Mouse (Mus musculus) stomach, embryonic 16.5 days (tissue): ENCODE measurements around the gene Pkd2. TPM values are rescaled to one million over a fixed set of nuclear protein-coding genes. Genes with fewer than 3 reads are reported as not detected.

ENCODE experiments used
- ATAC-seq: fragments of 200-750 bp; cut with Nextera tagmentation; 2 replicates; pipeline ENCODE4 v1.8.0; 2017; ENCODE audit warnings: moderate number of reproducible peaks, moderate TSS enrichment; ENCODE audit not compliant: insufficient read depth, low FRiP score
- H3K27ac ChIP-seq: fragments of 300-500 bp; sonication (generic); 2 replicates; pipeline ENCODE4 v1.5.1; 2014; ENCODE audit warnings: low read length
- H3K27me3 ChIP-seq: fragments of 300-500 bp; sonication (generic); 2 replicates; pipeline ENCODE4 v1.6.1; 2014; ENCODE audit warnings: low read length, control low read depth, mixed read lengths; ENCODE audit not compliant: control insufficient read depth, insufficient read depth
- H3K36me3 ChIP-seq: fragments of 300-500 bp; sonication (generic); 2 replicates; pipeline ENCODE4 v1.6.1; 2014; ENCODE audit warnings: low read length; ENCODE audit not compliant: control insufficient read depth, insufficient read depth
- H3K4me1 ChIP-seq: fragments of 300-500 bp; sonication (generic); 2 replicates; pipeline ENCODE4 v1.6.1; 2014; ENCODE audit warnings: low read length, control low read depth, mixed read lengths; ENCODE audit not compliant: control insufficient read depth, insufficient read depth
- H3K4me2 ChIP-seq: fragments of 300-500 bp; sonication (generic); 2 replicates; pipeline ENCODE4 v1.6.1; 2014; ENCODE audit warnings: low read depth, low read length, mixed read lengths
- H3K4me3 ChIP-seq: fragments of 300-500 bp; sonication (generic); replicated peaks from 2 replicates; pipeline ENCODE4 v1.5.1; 2014; ENCODE audit warnings: mild to moderate bottlenecking, low read length
- H3K9ac ChIP-seq: fragments of 300-500 bp; sonication (generic); 2 replicates; pipeline ENCODE4 v1.6.1; 2014; ENCODE audit warnings: low read length
- H3K9me3 ChIP-seq: fragments of 300-500 bp; sonication (generic); replicated peaks from 2 replicates; pipeline ENCODE4 v1.6.1; 2016; ENCODE audit warnings: low read length, control low read depth; ENCODE audit not compliant: control insufficient read depth
- WGBS: fragments of 180-500 bp; shearing (Covaris S2); extraction: QIAGEN DNeasy Blood & Tissue Kit; methylation state at CpG from one replicate; pipeline ENCODE4 v1.1.7; 2014; 5-methylcytosine and 5-hydroxymethylcytosine counted together
- polyA plus RNA-seq: library from polyadenylated mRNA; unstranded; fragments of >200 nt; fragmentation: Nextera tagmentation; extraction: Ambion mirVana; gene quantifications from 2 replicates; pipeline ENCODE4 v1.2.1, GENCODE M21; 2015

Pkd2 gene
- polyA plus RNA-seq, 1 experiment from 2014 or later: 11.6 TPM

GRCm38 (mm10) chr5:104459706-104460455 lies 631 bp downstream of the Pkd2 start:
- H3K27me3 ChIP-seq: no peaks in the 10 kb centered on the region
- peaks cover 9% of the 10 kb centered on the region for H3K4me1 ChIP-seq
- H3K27ac ChIP-seq: peak overlapping the region; percentile 92
- peak; percentile 70 for ATAC-seq
- peak overlapping the region; percentile 83 for H3K4me3 ChIP-seq
- WGBS: under 1% methylated on average over 79 of the region's 82 CpGs
- no peaks in the 10 kb centered on the region; the same call in 1 of the 2 replicates for H3K9me3 ChIP-seq
- H3K9ac ChIP-seq: peak overlapping the region; percentile 98
- H3K4me2 ChIP-seq: peak overlapping the region; percentile 74
- no peaks in the 10 kb centered on the region for H3K36me3 ChIP-seq

DNA sequence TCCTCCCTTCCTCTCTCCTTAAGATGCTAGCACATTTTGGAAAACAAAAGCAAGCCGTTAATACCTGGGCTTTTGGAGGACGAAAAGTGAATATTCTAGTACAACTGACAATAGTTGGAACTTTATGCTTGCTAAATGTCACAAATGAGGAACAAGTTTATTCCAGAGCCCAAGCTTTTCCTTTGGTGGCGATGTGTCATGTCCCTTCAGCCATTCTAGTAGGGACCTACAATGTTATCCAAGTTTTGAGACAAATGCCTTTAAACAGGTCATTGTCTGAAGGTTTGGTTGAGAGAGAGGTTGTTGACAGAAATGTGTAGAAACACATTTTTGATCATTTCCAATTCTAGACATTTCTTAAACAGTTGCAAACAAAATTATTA lies 1.2 kb downstream of the Pkd2 start:
- Histone ChIP-seq H3K27me3 (no peaks in the 10 kb centered on the region), H3K27ac (peak overlapping the region; percentile 92; the same call in 1 of the 2 replicates), H3K4me1 (peaks cover 9% of the 10 kb centered on the region), H3K36me3 (peaks cover 4% of the 10 kb centered on the region; the same call in 1 of the 2 replicates), H3K4me2 (peak overlapping the region; percentile 74), H3K9ac (peak overlapping the region; percentile 98), H3K4me3 (peak overlapping the region; percentile 83), H3K9me3 (no peaks in the 10 kb centered on the region; the same call in 1 of the 2 replicates)
- 15% methylated on average over 3 of the region's 3 CpGs for WGBS
- no peak for ATAC-seq

DNA sequence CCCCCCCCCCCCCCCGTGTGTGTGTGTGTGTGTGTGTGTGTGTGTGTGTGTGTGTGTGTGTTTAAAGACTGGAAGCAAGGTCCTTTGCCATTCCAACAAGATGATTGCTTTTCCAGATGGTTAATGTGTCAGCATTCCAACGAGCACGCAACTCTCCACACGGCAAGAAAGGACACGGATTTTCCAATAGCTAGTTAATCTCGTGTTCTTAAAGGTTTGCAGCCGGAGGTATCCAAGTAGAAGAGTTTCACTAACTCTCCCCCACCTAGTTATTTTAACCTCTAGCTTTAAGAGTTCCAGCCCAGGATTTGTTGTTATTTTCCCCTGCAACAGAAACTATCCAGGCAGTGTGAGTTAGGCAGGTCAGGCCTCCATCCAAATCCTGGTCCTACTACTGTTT lies 1.6 kb downstream of the Pkd2 start:
- 18% methylated on average over 6 of the region's 7 CpGs for WGBS
- no peaks in the 10 kb centered on the region for H3K27me3 ChIP-seq
- peaks cover 4% of the 10 kb centered on the region for H3K36me3 ChIP-seq
- peak overlapping the region; percentile 83 for H3K4me3 ChIP-seq
- H3K9me3 ChIP-seq: no peaks in the 10 kb centered on the region; the same call in 1 of the 2 replicates
- H3K9ac ChIP-seq: no peak overlapping the region
- ATAC-seq: no peak
- H3K4me1 ChIP-seq: peaks cover 9% of the 10 kb centered on the region
- H3K4me2 ChIP-seq: peak overlapping the region; percentile 74
- H3K27ac ChIP-seq: no peak overlapping the region

DNA sequence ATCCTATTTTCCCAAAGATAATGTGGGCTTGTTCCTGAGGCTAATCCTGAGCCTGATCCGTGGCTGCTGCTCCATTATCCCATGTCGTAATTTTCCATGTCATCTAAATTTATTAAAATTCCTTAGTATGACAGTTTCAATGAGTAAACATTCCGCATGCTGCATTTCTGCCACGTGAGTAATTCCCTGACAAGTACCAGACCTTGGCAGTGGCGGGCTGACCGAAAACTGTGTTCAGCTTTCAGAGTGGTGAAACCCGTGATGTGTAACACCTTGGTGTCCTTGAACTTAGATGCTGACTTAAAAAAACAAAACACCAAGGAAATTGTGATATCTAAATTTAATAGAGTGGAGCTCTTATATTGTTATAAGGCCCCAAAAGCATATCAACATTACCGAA lies 6.0 kb downstream of the Pkd2 start:
- Histone ChIP-seq H3K36me3 (peaks cover 17% of the 10 kb centered on the region), H3K27ac (no peak overlapping the region), H3K9me3 (no peaks in the 10 kb centered on the region), H3K9ac (no peak overlapping the region), H3K4me2 (no peak overlapping the region), H3K4me1 (0 out of 2 replicates have a peak, but pooled peaks cover 3% of the 10 kb centered on the region), H3K4me3 (no peak overlapping the region), H3K27me3 (no peaks in the 10 kb centered on the region)
- WGBS: 61% methylated on average over 8 of the region's 8 CpGs
- ATAC-seq: no peak

GRCm38 (mm10) chr5:104465731-104466130 lies 6.5 kb downstream of the Pkd2 start:
- H3K36me3 ChIP-seq: peaks cover 17% of the 10 kb centered on the region
- no peak for ATAC-seq
- no peaks in the 10 kb centered on the region for H3K9me3 ChIP-seq
- H3K27ac ChIP-seq: no peak overlapping the region
- WGBS: 82% methylated on average over 12 of the region's 12 CpGs
- no peaks in the 10 kb centered on the region for H3K27me3 ChIP-seq
- no peak overlapping the region for H3K9ac ChIP-seq
- 0 out of 2 replicates have a peak, but pooled peaks cover 3% of the 10 kb centered on the region for H3K4me1 ChIP-seq
- no peak overlapping the region for H3K4me2 ChIP-seq
- no peak overlapping the region for H3K4me3 ChIP-seq

DNA sequence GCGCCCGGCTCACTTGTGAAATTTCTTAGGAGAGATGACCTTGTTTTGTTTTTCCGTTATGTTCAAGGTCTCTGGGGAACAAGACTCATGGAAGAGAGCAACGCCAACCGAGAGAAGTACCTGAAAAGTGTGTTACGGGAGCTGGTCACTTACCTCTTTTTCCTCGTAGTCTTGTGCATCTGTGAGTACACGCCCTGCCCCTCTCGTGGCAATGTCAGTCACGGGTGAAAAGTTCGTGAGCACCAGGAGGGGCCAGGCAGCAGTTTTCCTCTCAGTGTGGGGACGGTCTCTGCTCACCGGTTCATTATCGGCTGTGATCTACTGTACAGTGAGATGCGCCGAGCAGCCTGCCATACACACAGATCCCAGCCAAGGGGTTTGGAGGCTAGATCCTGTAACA lies 7.6 kb downstream of the Pkd2 start:
- Histone ChIP-seq H3K27ac (no peak overlapping the region), H3K9ac (no peak overlapping the region), H3K4me3 (no peak overlapping the region), H3K36me3 (peaks cover 17% of the 10 kb centered on the region), H3K27me3 (no peaks in the 10 kb centered on the region), H3K4me1 (0 out of 2 replicates have a peak, but pooled peaks cover 3% of the 10 kb centered on the region), H3K9me3 (no peaks in the 10 kb centered on the region), H3K4me2 (no peak overlapping the region)
- WGBS: 92% methylated on average over 16 of the region's 16 CpGs
- ATAC-seq: no peak

DNA sequence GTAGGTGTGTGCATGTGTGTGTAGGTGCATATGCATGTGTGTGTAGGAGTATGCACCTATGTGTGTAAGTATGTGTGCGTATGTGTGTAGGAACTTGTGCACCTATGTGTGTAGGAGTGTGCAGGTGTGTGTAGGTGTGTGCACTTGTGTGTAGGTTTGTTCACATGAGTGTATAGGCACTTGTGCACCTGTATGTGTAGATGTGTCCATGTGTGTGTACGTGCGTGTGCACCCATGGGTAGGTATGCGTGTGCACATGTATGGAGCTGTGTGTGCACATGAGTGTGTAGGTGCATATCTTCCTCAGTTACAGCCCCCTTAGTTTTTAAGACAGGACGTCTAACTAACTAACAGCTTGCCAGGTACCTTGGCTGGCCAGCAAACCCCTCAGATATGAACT lies 9.3 kb downstream of the Pkd2 start:
- Histone ChIP-seq H3K36me3 (peaks cover 33% of the 10 kb centered on the region), H3K4me3 (no peak overlapping the region), H3K4me1 (no peaks in the 10 kb centered on the region), H3K9ac (no peak overlapping the region), H3K27ac (no peak overlapping the region), H3K27me3 (no peaks in the 10 kb centered on the region), H3K4me2 (no peak overlapping the region), H3K9me3 (no peaks in the 10 kb centered on the region)
- ATAC-seq: no peak
- 93% methylated on average over 5 of the region's 5 CpGs for WGBS

DNA sequence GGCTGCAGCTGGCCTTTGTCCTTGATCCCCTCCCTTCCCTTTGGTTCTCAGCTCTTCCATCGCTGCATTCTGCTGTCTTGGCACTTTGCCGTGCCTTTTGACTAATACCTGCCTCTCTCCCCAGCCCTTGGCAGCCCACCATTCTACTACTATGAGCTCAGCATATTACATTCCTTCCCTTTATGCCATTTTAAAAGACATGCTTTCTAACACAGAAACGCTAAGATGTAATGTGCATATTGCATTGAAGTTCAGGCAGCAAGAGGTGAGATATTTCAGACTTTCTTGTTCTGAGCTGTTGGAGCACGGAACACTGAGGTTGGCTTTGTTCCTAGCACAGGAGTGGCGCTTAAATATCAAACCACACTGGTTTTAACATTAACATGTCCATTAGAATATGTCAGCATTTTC lies 11.7 kb downstream of the Pkd2 start:
- no peaks in the 10 kb centered on the region for H3K9me3 ChIP-seq
- no peak overlapping the region for H3K4me3 ChIP-seq
- 63% methylated on average over 5 of the region's 5 CpGs for WGBS
- no peak overlapping the region for H3K27ac ChIP-seq
- H3K36me3 ChIP-seq: peaks cover 29% of the 10 kb centered on the region
- no peak overlapping the region for H3K4me2 ChIP-seq
- no peaks in the 10 kb centered on the region for H3K4me1 ChIP-seq
- H3K9ac ChIP-seq: no peak overlapping the region
- ATAC-seq: no peak
- no peaks in the 10 kb centered on the region for H3K27me3 ChIP-seq

GRCm38 (mm10) chr5:104472371-104472770 lies 13.1 kb downstream of the Pkd2 start:
- ATAC-seq: no peak
- 93% methylated on average over 8 of the region's 8 CpGs for WGBS
- no peaks in the 10 kb centered on the region for H3K9me3 ChIP-seq
- H3K27ac ChIP-seq: no peak overlapping the region
- H3K4me3 ChIP-seq: no peak overlapping the region
- H3K36me3 ChIP-seq: peaks cover 28% of the 10 kb centered on the region
- no peak overlapping the region for H3K4me2 ChIP-seq
- no peak overlapping the region for H3K9ac ChIP-seq
- no peaks in the 10 kb centered on the region for H3K27me3 ChIP-seq
- H3K4me1 ChIP-seq: no peaks in the 10 kb centered on the region
